Mouse (Mus musculus) gastrocnemius, postnatal 10 days (tissue): ENCODE results near the gene D7Ertd443e. TPM values are rescaled to one million over a fixed set of nuclear protein-coding genes. Genes with fewer than 3 reads are reported as not detected.
A peak's percentile ranks its signal among the peaks of the same experiment; 100 is the strongest.

Experiments
- DNase-seq: peaks from one replicate; pipeline ENCODE4 v3.0.0; 2021; ENCODE audit warnings: mixed read lengths
- long read RNA-seq, 2 experiments: library from polyadenylated mRNA; stranded (forward); transcript quantifications; one replicate each; pipeline ENCODE4 v2.0.0; 2021
- total RNA-seq, 2 experiments: library from RNA; stranded (reverse); gene quantifications; 2 replicates each; pipeline ENCODE4 v1.2.3; 2021

Gene D7Ertd443e
- not detected for total RNA-seq
- long read RNA-seq, experiment 1 = 0 reads
- long read RNA-seq, experiment 2 = 0 reads

- DNase-seq = no peak
These were observed at the start of gene D7Ertd443e for GRCm38 (mm10) chr7:134385561-134385960. D7Ertd443e (minus strand) TSS chr7:134385661.

GRCm38 (mm10) chr7:134431681-134432080 lies 46.2 kb upstream of the D7Ertd443e start:
- no peak for DNase-seq

- DNase-seq = no peak
These were observed 43.2 kb upstream of the D7Ertd443e start for GRCm38 (mm10) chr7:134428676-134429075.

GRCm38 (mm10) chr7:134415014-134415413 lies 29.6 kb upstream of the D7Ertd443e start:
- no peak for DNase-seq

- peak; percentile 37 for DNase-seq
These were observed 28.7 kb upstream of the D7Ertd443e start for GRCm38 (mm10) chr7:134414005-134414690.

- peak; percentile 14 for DNase-seq
These were observed 23.2 kb upstream of the D7Ertd443e start for GRCm38 (mm10) chr7:134408641-134409040.

GRCm38 (mm10) chr7:134400746-134401145 lies 15.3 kb upstream of the D7Ertd443e start:
- DNase-seq = no peak

- no peak for DNase-seq
These were observed 11.3 kb upstream of the D7Ertd443e start for GRCm38 (mm10) chr7:134396769-134397168.

GRCm38 (mm10) chr7:134382791-134383190 lies 2.7 kb downstream of the D7Ertd443e start:
- no peak for DNase-seq

GRCm38 (mm10) chr7:134381407-134381861 lies 4.0 kb downstream of the D7Ertd443e start:
- DNase-seq = peak; percentile 59

- peak; percentile 53 for DNase-seq
These were observed 7.2 kb downstream of the D7Ertd443e start for GRCm38 (mm10) chr7:134378273-134378672.

GRCm38 (mm10) chr7:134376786-134377185 lies 8.7 kb downstream of the D7Ertd443e start:
- no peak for DNase-seq

GRCm38 (mm10) chr7:134372276-134372675 lies 13.2 kb downstream of the D7Ertd443e start:
- DNase-seq = no peak

GRCm38 (mm10) chr7:134369241-134369640 lies 16.2 kb downstream of the D7Ertd443e start:
- no peak for DNase-seq

GRCm38 (mm10) chr7:134362257-134362870 lies 23.1 kb downstream of the D7Ertd443e start:
- DNase-seq = no peak

GRCm38 (mm10) chr7:134348825-134349224 lies 36.6 kb downstream of the D7Ertd443e start:
- peak; percentile 55 for DNase-seq

GRCm38 (mm10) chr7:134342202-134342601 lies 43.3 kb downstream of the D7Ertd443e start:
- DNase-seq = no peak

- no peak for DNase-seq
These were observed 49.5 kb downstream of the D7Ertd443e start for GRCm38 (mm10) chr7:134335951-134336350.

GRCm38 (mm10) chr7:134320979-134321378 lies 64.5 kb downstream of the D7Ertd443e start:
- no peak for DNase-seq

GRCm38 (mm10) chr7:134302084-134302483 lies 83.4 kb downstream of the D7Ertd443e start:
- no peak for DNase-seq

- DNase-seq = peak; percentile 41
These were observed 84.2 kb downstream of the D7Ertd443e start for GRCm38 (mm10) chr7:134301285-134301684.

GRCm38 (mm10) chr7:134292750-134293149 lies 92.7 kb downstream of the D7Ertd443e start:
- no peak for DNase-seq

- no peak for DNase-seq
These were observed 95.7 kb downstream of the D7Ertd443e start for GRCm38 (mm10) chr7:134289611-134290301.
